Comparison of ENCODE assay signal across 24 mouse cellular contexts in genomic region chr7:101501236-101501635, GRCm38 (mm10).
A peak's percentile ranks its signal among the peaks of the same experiment; 100 is the strongest.
DNase-seq lines count a peak whose midpoint lies in the region; ATAC-seq and TF ChIP-seq lines count a peak whose summit lies in the region.
"Had no signal": no experiment of that assay in that cellular context is flagged by ENCODE, and none has a peak within 500 bp of the region (broad histone marks: within the 10 kb centered on the region; RNA-seq: fewer than 3 reads in every experiment).

No protein-coding gene starts in this region.

- H3K4me1 ChIP-seq in kidney, postnatal 0 days (replicated peaks; ENCODE audit: insufficient read depth, low read length), result 0 out of 2 replicates have a peak, but pooled peaks cover 5% of the 10 kb centered on the region
- H3K4me1 ChIP-seq in midbrain, embryonic 15.5 days, result peaks cover 7% of the 10 kb centered on the region; the same call in 1 of the 2 replicates

- 81% methylated on average over 5 of the region's 6 CpGs for WGBS in kidney, postnatal 0 days
- WGBS in midbrain, embryonic 15.5 days, result 92% methylated on average over 6 of the region's 6 CpGs

- ATAC-seq in kidney, postnatal 0 days (replicated peaks; ENCODE audit: low FRiP score, low read depth), result peak; percentile 23; the same call in 1 of the 2 replicates
- peak; percentile 14 for ATAC-seq in megakaryocyte progenitor cell, adult 5-6 weeks (replicated peaks; ENCODE audit: poor library complexity)
- ATAC-seq in midbrain, embryonic 15.5 days (replicated peaks), result no peak
- ATAC-seq: forebrain, embryonic 13.5 days; intestine, embryonic 16.5 days had no signal

- no peaks in the 10 kb centered on the region for H3K27me3 ChIP-seq in kidney, postnatal 0 days (ENCODE audit: insufficient read depth, low read length)
- H3K27me3 ChIP-seq in midbrain, embryonic 15.5 days (replicated peaks), result peaks cover 19% of the 10 kb centered on the region

- no peak overlapping the region for H3K27ac ChIP-seq in kidney, postnatal 0 days
- H3K27ac ChIP-seq in midbrain, embryonic 15.5 days, result no peak overlapping the region
- H3K27ac ChIP-seq: embryonic facial prominence, embryonic 13.5 days; forebrain, embryonic 13.5 days; heart, embryonic 15.5 days; hindbrain, embryonic 14.5 days; kidney, embryonic 15.5 days; limb, embryonic 15.5 days had no signal

- no peak overlapping the region for H3K4me2 ChIP-seq in kidney, postnatal 0 days (ENCODE audit: low read length)
- no peak overlapping the region for H3K4me2 ChIP-seq in midbrain, embryonic 15.5 days
- H3K4me2 ChIP-seq: embryonic facial prominence, embryonic 13.5 days; forebrain, embryonic 13.5 days; heart, embryonic 15.5 days; hindbrain, embryonic 14.5 days; kidney, embryonic 15.5 days; limb, embryonic 15.5 days; midbrain, embryonic 11.5 days had no signal

- H3K9me3 ChIP-seq in kidney, postnatal 0 days (replicated peaks; ENCODE audit: low read length), result no peaks in the 10 kb centered on the region
- no peaks in the 10 kb centered on the region for H3K9me3 ChIP-seq in midbrain, embryonic 15.5 days
- H3K9me3 ChIP-seq: embryonic facial prominence, embryonic 13.5 days; forebrain, embryonic 13.5 days; G1E; heart, embryonic 15.5 days; kidney, embryonic 15.5 days; limb, embryonic 15.5 days had no signal

- DNase-seq in kidney, postnatal 0 days (ENCODE audit: low spot score), result no peak
- DNase-seq in kidney, adult 8-10 months, result no peak
- peak; percentile 21 for DNase-seq in CD4-positive helper T cell, adult 2 months (ENCODE audit: low read depth, low spot score)
- DNase-seq in T-cell, adult 2 months (ENCODE audit: low spot score), result peak; percentile 15
- no peak for DNase-seq in layer of hippocampus, postnatal 36 days
- DNase-seq in cerebellum, postnatal 14 days, result no peak
- DNase-seq: cerebellum, adult 11-12 months; cerebellum, postnatal 25 days; lung, adult 18-20 months; lung, postnatal 10 days; right cerebral cortex, postnatal 25 days; thymus, adult 2 months had no signal

- no peak overlapping the region for H3K4me3 ChIP-seq in kidney, postnatal 0 days (replicated peaks; ENCODE audit: low read depth, low read length)
- no peak overlapping the region for H3K4me3 ChIP-seq in midbrain, embryonic 15.5 days
- H3K4me3 ChIP-seq: embryonic facial prominence, embryonic 13.5 days; erythroblast, embryonic 14.5 days; forebrain, embryonic 13.5 days; heart, embryonic 15.5 days; kidney, embryonic 15.5 days; limb, embryonic 15.5 days had no signal

- H3K9ac ChIP-seq in kidney, postnatal 0 days (ENCODE audit: low read depth, low read length), result no peak overlapping the region
- H3K9ac ChIP-seq in midbrain, embryonic 15.5 days, result no peak overlapping the region
- H3K9ac ChIP-seq: embryonic facial prominence, embryonic 13.5 days; forebrain, embryonic 13.5 days; heart, embryonic 15.5 days; hindbrain, embryonic 14.5 days; kidney, embryonic 15.5 days; limb, embryonic 15.5 days had no signal

- no peak for TF ChIP-seq CTCF in kidney, postnatal 0 days (IDR thresholded peaks at IDR 0.05; ENCODE audit: low read depth)

- no peaks in the 10 kb centered on the region for H3K36me3 ChIP-seq in kidney, postnatal 0 days (ENCODE audit: insufficient read depth, low read length)
- H3K36me3 ChIP-seq in midbrain, embryonic 15.5 days (replicated peaks), result no peaks in the 10 kb centered on the region
- H3K36me3 ChIP-seq: embryonic facial prominence, embryonic 13.5 days; G1E; heart, embryonic 15.5 days; kidney, embryonic 15.5 days; limb, embryonic 15.5 days had no signal

Comparison
In these comparisons a context has a peak if more than half of its experiments do, and no peak if none do; other contexts are left out.
1. DNase-seq: peak in CD4-positive helper T cell, adult 2 months (single experiment) and T-cell, adult 2 months (single experiment); none in kidney, postnatal 0 days (single experiment), kidney, adult 8-10 months (0 of 2), layer of hippocampus, postnatal 36 days (0 of 2) and cerebellum, postnatal 14 days (0 of 2).